Mouse (Mus musculus): Measurements from ENCODE around the gene Nckap1l. TPM values are rescaled to one million over a fixed set of nuclear protein-coding genes. Genes with fewer than 3 reads are reported as not detected.
"Not testable (repeated sequence)": the region's sequence is repeated elsewhere in the genome, so short reads cannot be mapped to it uniquely, and the experiment has no call there.

Nckap1l gene
- 100 and 101 TPM in 2 replicates for polyA plus RNA-seq (2012; rRNA removed)

DNA sequence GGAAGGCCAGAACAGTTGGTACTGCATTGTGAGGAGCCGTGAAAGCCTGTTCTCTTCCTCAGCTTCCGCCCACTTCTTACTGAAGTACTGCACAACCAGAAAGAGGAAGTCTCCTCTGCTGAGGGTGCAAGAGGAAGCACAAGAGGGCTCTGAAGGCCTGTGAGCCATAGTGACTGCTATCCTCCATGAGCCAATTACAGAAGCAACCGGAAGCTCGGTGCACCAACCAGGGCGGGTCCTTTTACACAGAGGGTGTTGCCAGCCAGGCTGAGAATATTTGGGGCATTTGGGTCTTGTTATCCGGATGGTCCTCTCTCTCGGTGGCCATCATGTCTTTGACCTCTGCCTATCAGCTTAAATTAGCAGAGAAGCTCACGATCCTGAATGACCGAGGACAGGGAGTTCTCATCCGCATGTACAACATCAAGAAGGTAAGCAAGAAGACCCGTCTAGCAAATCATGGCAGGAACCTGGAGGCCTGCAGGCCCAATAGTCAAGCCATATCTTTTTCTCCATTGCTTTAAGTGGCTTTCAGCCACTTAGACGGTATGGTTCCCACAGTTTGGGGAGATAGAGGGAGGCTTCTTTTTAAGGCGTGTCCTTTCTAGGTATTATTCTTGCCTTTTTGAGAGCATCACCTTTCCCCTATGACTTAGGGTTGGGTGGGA is at the start of gene Nckap1l:
Gene Nckap1l, plus strand, starts transcription at position 244 of the 668 bp plus-strand sequence.
- Histone ChIP-seq H3K4me3 (ENCODE audit: control insufficient read depth, insufficient read depth, low read length) (peak within 1 kb of the TSS; percentile 62), H3K27me3 (ENCODE audit: control insufficient read depth, insufficient read depth, low read length) (no peaks in the 10 kb centered on the region), H3K27ac (ENCODE audit: control insufficient read depth, insufficient read depth, low read length) (peak within 1 kb of the TSS; percentile 16), H3K4me1 (replicated peaks; ENCODE audit: control insufficient read depth, insufficient read depth, low read length) (peaks cover 2% of the 10 kb centered on the region; the same call in 1 of the 2 replicates), H3K36me3 (ENCODE audit: control insufficient read depth, insufficient read depth, low read length) (peaks cover 13% of the 10 kb centered on the region; the same call in 1 of the 2 replicates)
- 2% methylated on average over 13 of the region's 13 CpGs for WGBS
- peak; percentile 83 for DNase-seq
- TF ChIP-seq POLR2A (IDR thresholded peaks at IDR 0.05; ENCODE audit: control insufficient read depth, extremely low read depth, insufficient read depth, low read length, poor library complexity): no peak
- TF ChIP-seq CTCF (IDR thresholded peaks at IDR 0.05; ENCODE audit: borderline replicate concordance, control insufficient read depth, extremely low read depth, insufficient read depth, low read length, poor library complexity): no peak

DNA sequence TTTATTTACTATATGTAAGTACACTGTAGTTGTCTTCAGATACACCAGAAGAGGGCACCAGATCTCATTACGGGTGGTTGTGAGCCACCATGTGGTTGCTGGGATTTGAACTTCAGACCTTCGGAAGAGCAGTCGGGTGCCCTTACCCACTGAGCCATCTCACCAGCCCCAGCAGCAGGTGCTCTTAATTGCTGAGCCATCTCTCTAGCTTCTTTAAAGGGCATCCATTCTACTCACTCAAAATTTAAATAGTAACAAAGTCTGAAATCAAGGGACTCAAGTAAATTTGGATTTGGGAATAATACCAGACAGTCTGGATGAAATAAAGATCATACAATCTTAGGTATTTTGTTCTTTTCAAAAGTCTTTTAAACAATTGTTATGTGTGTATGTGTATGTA is 48.0 kb upstream of the Nckap1l start:
- 93% methylated on average over 3 of the region's 3 CpGs for WGBS
- H3K27ac ChIP-seq (ENCODE audit: control insufficient read depth, insufficient read depth, low read length); DNase-seq; H3K27me3 ChIP-seq (ENCODE audit: control insufficient read depth, insufficient read depth, low read length); H3K4me3 ChIP-seq (ENCODE audit: control insufficient read depth, insufficient read depth, low read length); H3K4me1 ChIP-seq (replicated peaks; ENCODE audit: control insufficient read depth, insufficient read depth, low read length); H3K36me3 ChIP-seq (ENCODE audit: control insufficient read depth, insufficient read depth, low read length): not testable (repeated sequence)

DNA sequence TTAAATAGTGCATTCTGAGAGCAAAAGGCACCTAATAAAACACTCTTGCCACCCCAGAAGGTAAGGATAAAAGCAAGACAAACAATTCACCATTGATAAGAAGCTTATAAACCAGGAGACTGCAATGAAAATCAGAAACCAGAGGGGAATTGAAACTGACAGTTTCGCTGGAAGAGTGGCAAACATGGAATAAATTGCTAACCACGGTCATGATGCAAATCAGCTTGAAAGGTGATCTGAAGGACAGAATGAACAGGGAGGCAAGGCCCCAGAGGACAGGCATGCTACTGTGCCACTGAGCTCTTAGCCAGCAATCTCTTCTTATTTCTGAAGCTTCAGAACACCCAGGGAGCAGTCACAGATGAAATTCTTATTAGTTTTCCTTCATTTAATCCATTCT is 26.6 kb upstream of the Nckap1l start:
- no peaks in the 10 kb centered on the region for H3K36me3 ChIP-seq (ENCODE audit: control insufficient read depth, insufficient read depth, low read length)
- no peaks in the 10 kb centered on the region for H3K27me3 ChIP-seq (ENCODE audit: control insufficient read depth, insufficient read depth, low read length)
- DNase-seq: no peak
- TF ChIP-seq POLR2A (IDR thresholded peaks at IDR 0.05; ENCODE audit: control insufficient read depth, extremely low read depth, insufficient read depth, low read length, poor library complexity) (no peak), CTCF (IDR thresholded peaks at IDR 0.05; ENCODE audit: borderline replicate concordance, control insufficient read depth, extremely low read depth, insufficient read depth, low read length, poor library complexity) (no peak)
- H3K4me3 ChIP-seq (ENCODE audit: control insufficient read depth, insufficient read depth, low read length): no peak overlapping the region
- H3K27ac ChIP-seq (ENCODE audit: control insufficient read depth, insufficient read depth, low read length): no peak overlapping the region
- peaks cover 4% of the 10 kb centered on the region; the same call in 1 of the 2 replicates for H3K4me1 ChIP-seq (replicated peaks; ENCODE audit: control insufficient read depth, insufficient read depth, low read length)
- WGBS: 76% methylated on average over 2 of the region's 2 CpGs

DNA sequence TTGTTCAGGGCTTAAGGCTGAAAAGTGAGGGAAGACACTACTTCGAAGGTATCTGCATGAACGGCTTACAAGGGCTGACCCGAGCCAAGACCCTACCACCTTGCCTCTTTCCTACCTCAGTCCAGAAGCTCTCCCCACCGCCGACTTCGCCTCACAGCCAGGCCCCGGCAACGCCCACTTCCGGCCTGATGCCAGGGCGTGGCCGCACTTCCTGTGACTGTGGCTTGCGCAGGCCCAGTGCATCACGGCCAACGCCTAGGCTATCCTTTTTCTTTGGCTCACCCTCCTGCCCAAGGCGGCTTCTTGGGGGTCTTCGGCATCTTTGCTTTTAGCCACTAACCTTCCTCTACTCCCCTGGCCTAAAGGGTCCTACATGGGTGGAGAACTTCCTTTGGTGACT is 23.4 kb upstream of the Nckap1l start, which contains the start of gene Gtsf1:
Gene Gtsf1, minus strand, starts transcription at position 230 of the 400 bp plus-strand sequence.
- no peak for DNase-seq
- Histone ChIP-seq H3K4me3 (ENCODE audit: control insufficient read depth, insufficient read depth, low read length) (no peak within 1 kb of the TSS), H3K4me1 (replicated peaks; ENCODE audit: control insufficient read depth, insufficient read depth, low read length) (peaks cover 4% of the 10 kb centered on the region; the same call in 1 of the 2 replicates), H3K36me3 (ENCODE audit: control insufficient read depth, insufficient read depth, low read length) (no peaks in the 10 kb centered on the region), H3K27me3 (ENCODE audit: control insufficient read depth, insufficient read depth, low read length) (no peaks in the 10 kb centered on the region), H3K27ac (ENCODE audit: control insufficient read depth, insufficient read depth, low read length) (no peak within 1 kb of the TSS)
- 87% methylated on average over 16 of the region's 16 CpGs for WGBS
- TF ChIP-seq POLR2A (IDR thresholded peaks at IDR 0.05; ENCODE audit: control insufficient read depth, extremely low read depth, insufficient read depth, low read length, poor library complexity) (no peak), CTCF (IDR thresholded peaks at IDR 0.05; ENCODE audit: borderline replicate concordance, control insufficient read depth, extremely low read depth, insufficient read depth, low read length, poor library complexity) (no peak)

DNA sequence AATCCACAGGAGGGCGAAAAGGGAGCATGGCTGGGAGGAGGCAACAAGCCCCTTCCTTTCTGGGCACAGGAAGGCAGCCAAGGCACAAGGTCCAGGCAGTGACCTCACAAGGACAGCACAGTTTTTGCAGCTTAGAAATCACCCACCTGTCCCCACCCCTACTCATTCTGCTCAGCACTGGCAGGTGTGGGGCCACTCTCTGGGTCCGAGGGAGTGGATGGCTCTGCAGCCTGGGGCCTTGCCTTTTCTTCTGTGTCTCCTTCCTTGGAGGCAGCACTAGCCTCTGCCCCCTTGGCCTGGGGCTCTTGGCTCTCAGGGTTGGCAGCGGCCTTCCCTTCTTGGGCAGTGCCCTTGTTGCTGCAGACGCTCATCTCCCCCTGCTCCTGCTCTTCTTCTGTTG is 7.6 kb upstream of the Nckap1l start:
- not testable (repeated sequence) for H3K4me1 ChIP-seq (replicated peaks; ENCODE audit: control insufficient read depth, insufficient read depth, low read length); H3K27ac ChIP-seq (ENCODE audit: control insufficient read depth, insufficient read depth, low read length); H3K36me3 ChIP-seq (ENCODE audit: control insufficient read depth, insufficient read depth, low read length); DNase-seq; H3K27me3 ChIP-seq (ENCODE audit: control insufficient read depth, insufficient read depth, low read length); H3K4me3 ChIP-seq (ENCODE audit: control insufficient read depth, insufficient read depth, low read length)
- 93% methylated on average over 4 of the region's 4 CpGs for WGBS

DNA sequence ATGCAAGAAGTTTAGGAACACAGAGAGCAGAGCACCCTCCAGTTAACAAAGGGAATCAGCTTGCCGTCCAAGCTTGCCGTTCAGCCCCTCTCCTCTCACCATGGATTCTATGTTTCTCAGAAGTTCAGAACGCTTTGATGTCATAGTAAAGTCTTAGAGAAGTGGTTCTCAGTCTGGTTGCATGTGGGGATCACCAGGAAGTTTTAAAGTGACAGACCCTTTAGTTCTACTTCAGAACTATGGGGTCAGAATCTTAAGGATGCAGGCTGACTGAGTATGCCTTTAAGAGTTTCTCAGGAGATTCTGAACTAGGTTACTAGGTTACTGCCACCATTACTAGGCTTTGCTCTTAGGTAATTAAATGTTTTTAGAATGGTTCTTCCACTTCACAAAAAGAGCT is 5.2 kb upstream of the Nckap1l start, which contains the start of gene Gtsf2:
Gene Gtsf2, minus strand, starts transcription at position 101 of the 400 bp plus-strand sequence.
- no peak for DNase-seq
- no peak for TF ChIP-seq CTCF (IDR thresholded peaks at IDR 0.05; ENCODE audit: borderline replicate concordance, control insufficient read depth, extremely low read depth, insufficient read depth, low read length, poor library complexity)
- TF ChIP-seq POLR2A (IDR thresholded peaks at IDR 0.05; ENCODE audit: control insufficient read depth, extremely low read depth, insufficient read depth, low read length, poor library complexity): no peak
- Histone ChIP-seq H3K27me3 (ENCODE audit: control insufficient read depth, insufficient read depth, low read length) (no peaks in the 10 kb centered on the region), H3K27ac (ENCODE audit: control insufficient read depth, insufficient read depth, low read length) (no peak within 1 kb of the TSS), H3K4me3 (ENCODE audit: control insufficient read depth, insufficient read depth, low read length) (no peak within 1 kb of the TSS), H3K4me1 (replicated peaks; ENCODE audit: control insufficient read depth, insufficient read depth, low read length) (no peaks in the 10 kb centered on the region), H3K36me3 (ENCODE audit: control insufficient read depth, insufficient read depth, low read length) (no peaks in the 10 kb centered on the region)
- WGBS: 29% methylated on average over 3 of the region's 3 CpGs

DNA sequence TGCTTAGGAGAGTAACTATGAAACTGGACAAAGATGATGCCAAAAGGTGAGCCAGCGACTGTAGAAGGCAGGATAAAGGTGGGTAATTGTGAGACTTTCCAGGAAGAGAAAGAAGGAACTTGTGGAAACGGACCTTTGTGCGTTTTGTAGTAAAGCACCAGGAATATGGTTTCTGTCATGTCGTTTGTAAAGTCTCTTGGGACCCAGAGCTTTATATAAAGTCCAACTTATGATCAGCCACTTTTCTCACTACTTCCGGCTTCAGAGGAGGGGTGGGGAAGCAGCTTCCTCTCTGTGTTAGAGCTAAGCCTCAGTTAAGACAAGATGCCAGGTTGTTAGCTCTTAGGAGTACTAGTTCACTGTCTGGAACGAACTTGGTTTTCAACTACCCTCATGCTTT is 855 bp downstream of the Nckap1l start:
- Histone ChIP-seq H3K4me3 (ENCODE audit: control insufficient read depth, insufficient read depth, low read length) (no peak overlapping the region), H3K36me3 (ENCODE audit: control insufficient read depth, insufficient read depth, low read length) (peaks cover 16% of the 10 kb centered on the region), H3K27me3 (ENCODE audit: control insufficient read depth, insufficient read depth, low read length) (no peaks in the 10 kb centered on the region), H3K27ac (ENCODE audit: control insufficient read depth, insufficient read depth, low read length) (no peak overlapping the region; the same call in 1 of the 2 replicates), H3K4me1 (replicated peaks; ENCODE audit: control insufficient read depth, insufficient read depth, low read length) (peaks cover 2% of the 10 kb centered on the region; the same call in 1 of the 2 replicates)
- no peak for TF ChIP-seq POLR2A (IDR thresholded peaks at IDR 0.05; ENCODE audit: control insufficient read depth, extremely low read depth, insufficient read depth, low read length, poor library complexity)
- TF ChIP-seq CTCF (IDR thresholded peaks at IDR 0.05; ENCODE audit: borderline replicate concordance, control insufficient read depth, extremely low read depth, insufficient read depth, low read length, poor library complexity): no peak
- peak; percentile 5 for DNase-seq
- WGBS: 6% methylated on average over 6 of the region's 6 CpGs
